Mouse (Mus musculus) heart, postnatal 0 days (tissue): ENCODE data around the gene Ndrg2.

ENCODE experiments used
- CTCF ChIP-seq: IDR thresholded peaks from 2 replicates; pipeline ENCODE4 v1.5.1; 2016; ENCODE audit warnings: antibody characterized with exemption, control low read depth, low read depth
- EP300 ChIP-seq: IDR thresholded peaks from 2 replicates; pipeline ENCODE4 v1.6.1; 2016; ENCODE audit warnings: antibody characterized with exemption, low read depth

DNA sequence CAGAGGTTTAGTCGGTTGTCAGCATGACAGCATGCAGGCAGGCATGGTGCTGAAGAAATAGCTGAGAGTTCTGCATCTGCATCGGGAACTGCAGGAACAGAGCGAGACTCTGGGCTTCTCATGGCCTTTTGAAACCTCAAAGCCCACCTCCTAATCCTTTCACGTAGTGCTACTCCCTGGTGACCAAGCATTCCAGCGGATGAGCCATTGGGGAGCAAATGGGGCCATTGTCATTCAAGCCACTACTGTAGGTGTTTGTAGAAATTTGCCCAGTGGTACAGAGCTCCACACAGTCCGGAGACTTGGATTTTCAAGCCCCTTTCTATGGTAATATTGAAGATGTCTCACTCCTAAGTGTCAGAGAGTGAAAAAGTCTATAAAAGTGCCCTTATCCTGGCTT, 27.9 kb downstream of the Ndrg2 start:
- TF ChIP-seq CTCF (no peak), EP300 (no peak)
